Mouse (Mus musculus): ENCODE measurements at regions not wholly inside any gene's neighbourhood (a gene's known extent, or its start where the extent isn't known, plus 50 kb on each side); places are given as distances from the start of the nearest gene placed in this dataset.

- no peak for TF ChIP-seq CTCF (IDR thresholded peaks at IDR 0.05; ENCODE audit: low read depth)
- no peak for TF ChIP-seq EP300 (IDR thresholded peaks at IDR 0.05; ENCODE audit: low read depth)
Measured at GRCm38 (mm10) chr1:119202456-119202855, 149.0 kb upstream of the Gli2 start.

Measured in heart, postnatal 0 days (tissue).